Comparison of ENCODE assay signal across 8 mouse cellular contexts in genomic region chrX:48462297-48462696, GRCm38 (mm10). TPM values are rescaled to one million over a fixed set of nuclear protein-coding genes. Genes with fewer than 3 reads are reported as not detected.
DNase-seq lines count a peak whose midpoint lies in the region; ATAC-seq and TF ChIP-seq lines count a peak whose summit lies in the region.

No protein-coding gene starts in this region.

- no peak overlapping the region for H3K9ac ChIP-seq in heart, adult 2 months (ENCODE audit: low read depth, low read length)
- peak overlapping the region; percentile 81 for H3K9ac ChIP-seq in MEL (ENCODE audit: control insufficient read depth, low read depth, low read length, poor library complexity, severe bottlenecking)
- H3K9ac ChIP-seq in hindbrain, embryonic 11.5 days (ENCODE audit: low read depth, low read length) = no peak overlapping the region
- H3K9ac ChIP-seq in midbrain, embryonic 11.5 days (ENCODE audit: low read length) = no peak overlapping the region

- 30% methylated on average over 4 of the region's 4 CpGs for WGBS in heart, adult 2 months
- WGBS in hindbrain, embryonic 11.5 days = 27% methylated on average over 4 of the region's 4 CpGs
- 17% methylated on average over 4 of the region's 4 CpGs for WGBS in midbrain, embryonic 11.5 days

- H3K36me3 ChIP-seq in heart, adult 2 months (ENCODE audit: control insufficient read depth, insufficient read depth, low read length) = no peaks in the 10 kb centered on the region
- peaks cover 0 to 18% of the 10 kb centered on the region in 2 experiments; a peak in 2 of 4 replicates for H3K36me3 ChIP-seq in MEL (ENCODE audit: control insufficient read depth in 1 of 2, insufficient read depth in 2 of 2, low read length in 2 of 2)
- no peaks in the 10 kb centered on the region for H3K36me3 ChIP-seq in hindbrain, embryonic 11.5 days (ENCODE audit: control insufficient read depth, insufficient read depth, low read length)
- H3K36me3 ChIP-seq in midbrain, embryonic 11.5 days (ENCODE audit: control insufficient read depth, insufficient read depth, low read length) = no peaks in the 10 kb centered on the region

- H3K27me3 ChIP-seq in heart, adult 2 months (ENCODE audit: control insufficient read depth, insufficient read depth, low read length) = no peaks in the 10 kb centered on the region
- H3K27me3 ChIP-seq in MEL (ENCODE audit: control insufficient read depth in 1 of 2, insufficient read depth in 2 of 2, low read length in 2 of 2) = no peaks in the 10 kb centered on the region
- H3K27me3 ChIP-seq in hindbrain, embryonic 11.5 days (ENCODE audit: control insufficient read depth, insufficient read depth, low read length) = no peaks in the 10 kb centered on the region
- H3K27me3 ChIP-seq in midbrain, embryonic 11.5 days (ENCODE audit: control insufficient read depth, insufficient read depth, low read length) = no peaks in the 10 kb centered on the region

- H3K27ac ChIP-seq in heart, adult 2 months = no peak overlapping the region
- no peak overlapping the region for H3K27ac ChIP-seq in MEL (ENCODE audit: control insufficient read depth, low read depth, low read length)
- no peak overlapping the region for H3K27ac ChIP-seq in hindbrain, embryonic 11.5 days (ENCODE audit: low read depth, low read length)
- no peak overlapping the region for H3K27ac ChIP-seq in midbrain, embryonic 11.5 days (ENCODE audit: low read depth, low read length)

- no peak for TF ChIP-seq EP300 in heart, adult 2 months (IDR thresholded peaks at IDR 0.05; ENCODE audit: insufficient read depth, low read depth, low read length)
- no peak for TF ChIP-seq EP300 in MEL (IDR thresholded peaks at IDR 0.05; ENCODE audit: low read depth in 1 of 2, low read length in 2 of 2)

- H3K9me3 ChIP-seq in MEL (replicated peaks; ENCODE audit: insufficient read depth, low read length) = no peaks in the 10 kb centered on the region
- no peaks in the 10 kb centered on the region for H3K9me3 ChIP-seq in hindbrain, embryonic 11.5 days (ENCODE audit: control insufficient read depth, low read length)
- H3K9me3 ChIP-seq in midbrain, embryonic 11.5 days (ENCODE audit: control insufficient read depth, low read length) = no peaks in the 10 kb centered on the region

- TF ChIP-seq POLR2A in heart, adult 2 months (IDR thresholded peaks at IDR 0.05; ENCODE audit: insufficient read depth, low read depth, low read length) = no peak
- TF ChIP-seq POLR2A in MEL (IDR thresholded peaks at IDR 0.05; ENCODE audit: control insufficient read depth in 1 of 2, insufficient read depth in 1 of 2, low read depth in 1 of 2, low read length in 2 of 2, poor library complexity in 1 of 2) = no peak

- intact Hi-C loops in heart, adult 2 months (cut with DNase I) = loop anchor here (2.0 kb wide), 1 partner anchor 39 kb away; no protein-coding TSS in a partner anchor

- H3K4me2 ChIP-seq in hindbrain, embryonic 11.5 days (replicated peaks; ENCODE audit: low read depth, low read length) = peak overlapping the region; percentile 49
- peak overlapping the region; percentile 49; the same call in 1 of the 2 replicates for H3K4me2 ChIP-seq in midbrain, embryonic 11.5 days

- peak in 1 of 2 experiments; percentile 25 for DNase-seq in heart, adult 2 months
- no peak for DNase-seq in heart, adult 18-20 months
- DNase-seq in MEL (ENCODE audit: low read depth, low spot score) = no peak
- DNase-seq in hindbrain, embryonic 11.5 days (ENCODE audit: low spot score) = no peak
- DNase-seq in midbrain, embryonic 11.5 days (ENCODE audit: low spot score, missing footprints) = no peak
- DNase-seq in left cerebral cortex, adult 8-10 months (ENCODE audit: low spot score in 2 of 2) = no peak
- DNase-seq in urinary bladder, postnatal 36 days (ENCODE audit: low spot score in 2 of 2) = no peak
- DNase-seq in kidney, adult 18-20 months = no peak

- peak overlapping the region; percentile 41 for H3K4me3 ChIP-seq in heart, adult 2 months
- peak overlapping the region; percentile 70 to 87 for H3K4me3 ChIP-seq in MEL (ENCODE audit: control insufficient read depth in 1 of 2, insufficient read depth in 1 of 2, low read depth in 2 of 2, low read length in 2 of 2)
- 0 out of 2 replicates have a peak overlapping the region, but pooled peaks have one; percentile 12 for H3K4me3 ChIP-seq in hindbrain, embryonic 11.5 days (ENCODE audit: low read depth, low read length)
- peak overlapping the region; percentile 27 for H3K4me3 ChIP-seq in midbrain, embryonic 11.5 days (ENCODE audit: low read depth, low read length)

- peak; percentile 53; the same call in 1 of the 2 replicates for ATAC-seq in hindbrain, embryonic 11.5 days (ENCODE audit: low FRiP score)
- ATAC-seq in midbrain, embryonic 11.5 days (ENCODE audit: low FRiP score) = peak; percentile 35; the same call in 1 of the 2 replicates

- no peak for TF ChIP-seq RAD21 in MEL (IDR thresholded peaks at IDR 0.05; ENCODE audit: low read depth, low read length)

- peaks cover under 1% of the 10 kb centered on the region; the same call in 1 of the 2 replicates for H3K4me1 ChIP-seq in heart, adult 2 months (ENCODE audit: control insufficient read depth, insufficient read depth, low read length)
- peaks cover 1 to 17% of the 10 kb centered on the region in 2 experiments; a peak in 2 of 4 replicates for H3K4me1 ChIP-seq in MEL (ENCODE audit: control insufficient read depth in 1 of 2, insufficient read depth in 2 of 2, low read length in 2 of 2)
- no peaks in the 10 kb centered on the region for H3K4me1 ChIP-seq in hindbrain, embryonic 11.5 days (replicated peaks; ENCODE audit: control insufficient read depth, insufficient read depth, low read length)
- H3K4me1 ChIP-seq in midbrain, embryonic 11.5 days (ENCODE audit: control insufficient read depth, insufficient read depth, low read length) = no peaks in the 10 kb centered on the region

- no peaks in the 10 kb centered on the region for H3K79me2 ChIP-seq in heart, adult 2 months (replicated peaks; ENCODE audit: control insufficient read depth, insufficient read depth, low read length)
- H3K79me2 ChIP-seq in MEL (ENCODE audit: control insufficient read depth, insufficient read depth, low read length, poor library complexity) = no peaks in the 10 kb centered on the region; the same call in 1 of the 2 replicates

- no peak for TF ChIP-seq CTCF in heart, adult 2 months (IDR thresholded peaks at IDR 0.05)
- no peak for TF ChIP-seq CTCF in MEL (IDR thresholded peaks at IDR 0.05 in 2 of 3, conservative IDR thresholded peaks at IDR 0.05 in 1 of 3; ENCODE audit: control insufficient read depth in 1 of 3, insufficient read depth in 1 of 3, low read depth in 2 of 3, low read length in 3 of 3, poor library complexity in 1 of 3, severe bottlenecking in 1 of 3)

TF ChIP-seq in MEL, 35 proteins besides CTCF, POLR2A, EP300 and RAD21:
- no peak for TF ChIP-seq MYC (IDR thresholded peaks at IDR 0.05; ENCODE audit: low read depth, low read length)
- no peak for TF ChIP-seq USF1 (IDR thresholded peaks at IDR 0.05; ENCODE audit: low read depth, low read length)
- TF ChIP-seq JUND (IDR thresholded peaks at IDR 0.05; ENCODE audit: low read depth, low read length) = no peak

RNA-seq across cellular contexts. Expression of gene Elf4, which starts 0.6 kb away (rescaled TPM):
- 1 to 10 TPM; 4.5 to 5.0 TPM for total RNA-seq in heart, adult 2 months (2021)
- polyA plus RNA-seq in heart, adult 2 months (2012; rRNA removed) = 7.6 and 8.3 TPM in 2 replicates
- total RNA-seq in heart, adult 18-20 months (2021) = 1 to 10 TPM; 5.8 to 6.5 TPM
- 3.4 and 4.0 TPM in 2 replicates for total RNA-seq in MEL (2012; rRNA removed)
- 10 to 100 TPM in 1 of 2 experiments, not detected in 1; 15.3 TPM for polyA plus RNA-seq in MEL (2012; ENCODE audit: insufficient read depth in 1 of 2, insufficient read length in 2 of 2, low read depth in 1 of 2, low replicate concordance in 2 of 2, missing spikeins in 1 of 2)
- polyA plus RNA-seq in hindbrain, embryonic 11.5 days (2014; fragmentation: Nextera tagmentation; extraction: Ambion mirVana) = 1.9 and 2.3 TPM in 2 replicates
- 2.0 and 2.2 TPM in 2 replicates for polyA plus RNA-seq in midbrain, embryonic 11.5 days (2014; fragmentation: Nextera tagmentation; extraction: Ambion mirVana)
- 1 to 10 TPM; 1.0 to 2.8 (median 1.7) TPM for total RNA-seq in left cerebral cortex, adult 8-10 months (2022)

RNA-seq across cellular contexts. Expression of gene Aifm1, which starts 51.1 kb away (rescaled TPM):
- total RNA-seq in heart, adult 2 months (2021) = 100 to 1,000 TPM in 1 of 2 experiments, 10 to 100 TPM in 1; 92.8 to 108 TPM
- 33.2 and 76.9 TPM in 2 replicates for polyA plus RNA-seq in heart, adult 2 months (2012; rRNA removed)
- total RNA-seq in heart, adult 18-20 months (2021) = 100 to 1,000 TPM; 105 to 111 TPM
- total RNA-seq in MEL (2012; rRNA removed) = 69.1 and 76.1 TPM in 2 replicates
- polyA plus RNA-seq in MEL (2012; ENCODE audit: insufficient read depth in 1 of 2, insufficient read length in 2 of 2, low read depth in 1 of 2, low replicate concordance in 2 of 2, missing spikeins in 1 of 2) = 10 to 100 TPM in 1 of 2 experiments, not detected in 1; 99.1 TPM
- 63.6 and 78.5 TPM in 2 replicates for polyA plus RNA-seq in hindbrain, embryonic 11.5 days (2014; fragmentation: Nextera tagmentation; extraction: Ambion mirVana)
- polyA plus RNA-seq in midbrain, embryonic 11.5 days (2014; fragmentation: Nextera tagmentation; extraction: Ambion mirVana) = 75.5 and 79.9 TPM in 2 replicates
- total RNA-seq in left cerebral cortex, adult 8-10 months (2022) = 10 to 100 TPM; 23.6 to 26.2 (median 24.7) TPM

RNA-seq across cellular contexts. Expression of gene Rab33a, which starts 56.8 kb away (rescaled TPM):
- total RNA-seq in heart, adult 2 months (2021) = under 1 TPM in 1 of 2 experiments, not detected in 1; 0.29 TPM
- 1.2 and 1.7 TPM in 2 replicates for polyA plus RNA-seq in heart, adult 2 months (2012; rRNA removed)
- under 1 TPM in 1 of 2 experiments, not detected in 1; 0.33 TPM for total RNA-seq in heart, adult 18-20 months (2021)
- not detected in 2 replicates for total RNA-seq in MEL (2012; rRNA removed)
- polyA plus RNA-seq in MEL (2012; ENCODE audit: insufficient read depth in 1 of 2, insufficient read length in 2 of 2, low read depth in 1 of 2, low replicate concordance in 2 of 2, missing spikeins in 1 of 2) = under 1 TPM in 1 of 2 experiments, not detected in 1; 0.46 TPM
- polyA plus RNA-seq in hindbrain, embryonic 11.5 days (2014; fragmentation: Nextera tagmentation; extraction: Ambion mirVana) = 31.6 and 32.9 TPM in 2 replicates
- polyA plus RNA-seq in midbrain, embryonic 11.5 days (2014; fragmentation: Nextera tagmentation; extraction: Ambion mirVana) = 25.2 and 27.3 TPM in 2 replicates
- 10 to 100 TPM; 30.2 to 39.6 (median 33.8) TPM for total RNA-seq in left cerebral cortex, adult 8-10 months (2022)

Comparison
In these comparisons a context has a peak if more than half of its experiments do, and no peak if none do; other contexts are left out.
1. H3K4me3 ChIP-seq: peak in every context shown above with its lines; median percentile 78 in MEL; 41 in heart, adult 2 months; 27 in midbrain, embryonic 11.5 days; 12 in hindbrain, embryonic 11.5 days.
2. RNA of gene Rab33a, which starts 56.8 kb away (total RNA-seq): 30.2 to 39.6 TPM in left cerebral cortex, adult 8-10 months; 0.33 TPM in heart, adult 18-20 months, 0.29 TPM in heart, adult 2 months and not detected in MEL; every median in the first group is over 10 times any median in the second.